Mouse (Mus musculus) spleen, adult 2 months (tissue): ENCODE measurements around the gene Arhgap25.

ENCODE experiments used
- CTCF ChIP-seq: fragments of 200-500 bp; IDR thresholded peaks from 2 replicates; pipeline ENCODE4 v1.5.1; 2011; ENCODE audit warnings: mild to moderate bottlenecking, inconsistent platforms; ENCODE audit not compliant: insufficient read depth, insufficient read length, insufficient replicate concordance; ENCODE audit errors: extremely low read depth
- POLR2A ChIP-seq: fragments of 200-500 bp; IDR thresholded peaks from 2 replicates; pipeline ENCODE4 v1.6.1; 2011; ENCODE audit warnings: low read depth, low read length, inconsistent platforms

GRCm38 (mm10) chr6:87468372-87468771 is 64.7 kb downstream of the Arhgap25 start:
- TF ChIP-seq POLR2A: no peak
- no peak for TF ChIP-seq CTCF
